Mouse (Mus musculus): ENCODE measurements around the gene Pgpep1. TPM values are rescaled to one million over a fixed set of nuclear protein-coding genes. Genes with fewer than 3 reads are reported as not detected.

Gene Pgpep1
- total RNA-seq, 2 experiments from 2014 or later, result 25.8 to 31.9 TPM

Other genes starting within 250 kb of the Pgpep1 start
- gene Crtc1, start 220.8 kb downstream of the Pgpep1 start, total RNA-seq (2021), result 100 to 1,000 TPM; 103 to 114 TPM
- gene Klhl26, start 183.4 kb downstream of the Pgpep1 start, total RNA-seq (2021), result 10 to 100 TPM; 35.6 to 38.4 TPM
- gene Tmem59l, start 173.0 kb downstream of the Pgpep1 start, total RNA-seq (2021), result 100 to 1,000 TPM; 174 to 175 TPM
- 10 to 100 TPM; 21.3 to 22.0 TPM for gene Crlf1, start 167.2 kb downstream of the Pgpep1 start, total RNA-seq (2021)
- gene Rex1bd, start 153.6 kb downstream of the Pgpep1 start, total RNA-seq (2021), result 100 to 1,000 TPM in 1 of 2 experiments, 10 to 100 TPM in 1; 97.8 to 106 TPM
- 1,000 to 10,000 TPM in 1 of 2 experiments, 100 to 1,000 TPM in 1; 916 to 1,148 TPM for gene Uba52, start 149.6 kb downstream of the Pgpep1 start, total RNA-seq (2021)
- gene Fkbp8, start 132.7 kb downstream of the Pgpep1 start, total RNA-seq (2021), result 100 to 1,000 TPM; 337 to 361 TPM
- 10 to 100 TPM; 33.1 to 35.3 TPM for gene Kxd1, start 132.4 kb downstream of the Pgpep1 start, total RNA-seq (2021)
- gene Ell, start 120.9 kb downstream of the Pgpep1 start, total RNA-seq (2021), result 10 to 100 TPM; 15.8 to 16.4 TPM
- 10 to 100 TPM; 56.5 to 57.8 TPM for gene Isyna1, start 66.0 kb downstream of the Pgpep1 start, total RNA-seq (2021)
- gene Ssbp4, start 51.5 kb downstream of the Pgpep1 start, total RNA-seq (2021), result 100 to 1,000 TPM; 225 to 240 TPM
- gene Lrrc25, start 44.2 kb downstream of the Pgpep1 start, total RNA-seq (2021), result 1 to 10 TPM in 1 of 2 experiments, under 1 TPM in 1; 0.96 to 2.3 TPM
- gene Gdf15, start 27.9 kb downstream of the Pgpep1 start, total RNA-seq (2021), result not detected
- gene Lsm4, start 12.9 kb upstream of the Pgpep1 start, total RNA-seq (2021), result 10 to 100 TPM; 72.3 to 76.5 TPM
- gene Jund, start 38.6 kb upstream of the Pgpep1 start, total RNA-seq (2021), result 100 to 1,000 TPM; 166 to 187 TPM
- under 1 TPM in 1 of 2 experiments, not detected in 1; 0.07 TPM for gene Iqcn, start 43.1 kb upstream of the Pgpep1 start, total RNA-seq (2021)
- not detected for gene Gm3336, start 58.2 kb upstream of the Pgpep1 start, total RNA-seq (2021)
- under 1 TPM; 0.51 to 0.64 TPM for gene Pde4c, start 63.3 kb upstream of the Pgpep1 start, total RNA-seq (2021)
- gene Rab3a, start 94.3 kb upstream of the Pgpep1 start, total RNA-seq (2021), result 100 to 1,000 TPM; 584 to 714 TPM
- 10 to 100 TPM; 45.3 to 49.9 TPM for gene Mpv17l2, start 100.6 kb upstream of the Pgpep1 start, total RNA-seq (2021)
- gene Pik3r2, start 116.3 kb upstream of the Pgpep1 start, total RNA-seq (2021), result 100 to 1,000 TPM; 170 to 174 TPM
- gene Mast3, start 144.7 kb upstream of the Pgpep1 start, total RNA-seq (2021), result 100 to 1,000 TPM; 179 to 186 TPM
- under 1 TPM; 0.30 to 0.38 TPM for gene Il12rb1, start 148.1 kb upstream of the Pgpep1 start, total RNA-seq (2021)
- gene Arrdc2, start 179.3 kb upstream of the Pgpep1 start, total RNA-seq (2021), result 10 to 100 TPM; 15.7 to 18.1 TPM
- gene Kcnn1, start 202.9 kb upstream of the Pgpep1 start, total RNA-seq (2021), result 10 to 100 TPM; 25.3 to 28.3 TPM
- 100 to 1,000 TPM in 1 of 2 experiments, 10 to 100 TPM in 1; 97.6 to 108 TPM for gene Ccdc124, start 213.5 kb upstream of the Pgpep1 start, total RNA-seq (2021)
- 1 to 10 TPM; 5.2 to 6.9 TPM for gene Slc5a5, start 232.4 kb upstream of the Pgpep1 start, total RNA-seq (2021)
- gene Rpl18a, start 237.0 kb upstream of the Pgpep1 start, total RNA-seq (2021), result 100 to 1,000 TPM; 832 to 857 TPM
- gene Map1s, start 245.5 kb upstream of the Pgpep1 start, total RNA-seq (2021), result 100 to 1,000 TPM in 1 of 2 experiments, 10 to 100 TPM in 1; 75.1 to 101 TPM

Measured in layer of hippocampus, postnatal 10 days (tissue).